Mouse (Mus musculus): ENCODE results near the gene Inip.

Gene Inip

DNA sequence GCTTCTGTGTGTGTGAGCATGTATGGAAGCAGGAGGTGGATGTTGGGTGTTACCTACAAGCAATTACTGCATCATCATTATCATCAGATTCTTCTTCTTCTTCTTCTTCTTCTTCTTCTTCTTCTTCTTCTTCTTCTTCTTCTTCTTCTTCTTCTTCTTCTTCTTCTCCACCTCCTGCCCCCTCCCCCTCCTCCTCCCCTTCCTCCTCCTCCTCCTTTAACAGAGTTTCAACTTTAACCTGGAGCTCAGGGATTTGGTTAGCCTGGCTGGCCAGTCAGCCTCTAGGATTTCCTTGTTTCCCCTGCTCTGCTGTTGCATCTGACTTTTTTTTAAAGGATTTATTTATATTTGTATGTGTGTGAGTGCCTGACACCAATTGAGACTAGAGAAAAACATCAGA, at the start of gene Inip:
Gene Inip, minus strand, starts transcription at position 101 of the 400 bp plus-strand sequence.
- DNase-seq: no peak

GRCm38 (mm10) chr4:59850181-59850580, 48.8 kb upstream of the Inip start:
- DNase-seq: peak; percentile 76

- DNase-seq: no peak
Measured at GRCm38 (mm10) chr4:59847447-59847846, 46.1 kb upstream of the Inip start.

GRCm38 (mm10) chr4:59845245-59845637, 43.9 kb upstream of the Inip start:
- no peak for DNase-seq

DNA sequence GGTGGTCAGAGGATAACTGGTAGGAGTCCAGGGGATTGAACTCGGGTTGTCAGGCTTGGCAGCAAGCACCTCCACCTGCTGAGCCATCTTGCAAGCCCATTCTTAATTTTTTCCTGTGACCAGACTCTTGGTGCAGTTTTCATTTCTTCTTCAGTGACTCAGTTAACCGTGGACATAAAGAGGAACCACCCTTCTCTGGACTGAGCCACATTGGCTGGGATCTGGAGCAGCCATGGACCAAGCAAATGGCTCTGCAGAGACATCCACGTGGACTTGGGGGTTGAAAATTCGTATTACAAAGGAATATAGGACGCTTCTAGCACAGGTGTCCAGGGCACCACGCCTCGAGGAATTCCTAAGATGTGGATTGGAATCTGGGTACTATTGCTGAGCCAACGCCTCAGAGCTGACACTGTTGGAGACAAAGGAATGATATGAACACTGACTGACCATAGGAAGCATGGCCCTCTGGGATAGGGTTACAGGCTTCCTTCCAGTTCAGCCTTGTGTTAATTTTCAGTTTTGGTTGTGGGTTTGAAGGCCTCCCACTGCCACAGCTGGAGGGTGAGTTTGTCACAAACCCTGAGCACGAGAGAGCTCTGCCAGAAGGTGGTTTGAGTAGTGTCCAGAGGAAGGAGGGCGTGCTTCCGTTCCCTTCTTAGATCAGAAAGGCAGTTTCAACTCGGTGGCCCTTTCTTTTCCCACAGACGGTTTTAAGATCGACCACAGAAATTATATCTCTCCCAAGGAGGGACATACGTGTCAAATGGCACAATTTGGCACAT, 43.3 kb upstream of the Inip start:
- peak; percentile 11 for DNase-seq

DNA sequence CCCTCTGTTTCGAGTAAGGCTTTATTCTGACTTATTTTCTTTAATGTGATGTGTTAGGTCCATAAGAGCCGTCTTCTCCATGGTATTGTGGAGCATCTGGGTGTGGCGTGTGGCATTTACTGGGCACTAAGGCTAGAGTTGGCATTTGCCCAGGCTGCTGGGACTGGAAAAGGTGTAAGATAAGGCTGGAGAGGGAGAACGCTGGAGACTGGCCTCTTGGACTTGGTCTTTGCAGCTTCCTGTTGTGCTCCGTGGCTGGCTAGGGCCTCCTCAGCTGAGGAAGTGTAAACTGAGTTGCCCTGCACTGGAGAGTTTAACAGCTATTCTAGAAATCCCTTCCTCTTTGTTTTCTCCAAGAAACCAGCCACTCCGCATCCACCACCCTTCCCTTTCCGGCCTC, 36.3 kb upstream of the Inip start:
- peak; percentile 10 for DNase-seq

GRCm38 (mm10) chr4:59832810-59833209, 31.4 kb upstream of the Inip start:
- no peak for DNase-seq

- DNase-seq: no peak
Measured at GRCm38 (mm10) chr4:59831038-59831437, 29.6 kb upstream of the Inip start.

DNA sequence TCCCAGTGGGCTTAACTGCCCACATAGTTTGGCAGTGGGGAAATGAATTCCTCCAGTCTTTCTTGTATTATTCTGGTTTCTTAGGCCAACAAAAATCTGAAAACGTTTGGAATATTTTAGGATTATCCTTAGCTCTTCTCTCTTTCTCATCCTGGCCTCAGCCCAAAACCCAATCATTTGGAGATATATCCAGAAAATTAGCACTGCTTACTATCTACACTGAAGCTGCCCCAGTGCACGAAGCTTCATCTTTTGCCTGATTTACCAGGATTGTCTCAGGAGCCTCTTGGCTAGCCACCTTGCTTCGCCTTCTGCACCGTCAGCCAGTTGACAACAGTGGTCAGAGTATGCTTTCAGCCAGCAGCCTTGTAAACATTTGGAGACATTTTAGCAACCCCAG, 27.7 kb upstream of the Inip start:
- DNase-seq: no peak

DNA sequence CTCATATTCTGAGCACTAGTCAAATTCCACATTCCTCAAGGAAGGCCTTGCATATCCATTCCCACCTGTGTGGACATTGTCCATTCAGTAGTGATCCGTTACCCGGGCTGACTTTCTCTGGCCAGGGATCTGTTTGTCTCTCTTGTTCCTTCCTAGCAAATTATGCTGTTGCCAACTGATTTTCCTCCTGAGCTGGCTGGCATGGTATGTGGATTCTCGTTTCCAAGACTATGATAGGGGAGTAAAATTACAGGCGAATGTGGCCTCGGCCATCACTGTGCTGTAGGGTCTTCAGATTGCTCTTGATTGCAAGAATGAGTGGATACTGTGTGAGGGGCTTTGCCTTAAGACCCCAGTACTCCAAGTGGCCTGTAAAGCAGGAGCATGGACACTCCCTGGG, 25.0 kb upstream of the Inip start:
- DNase-seq: no peak

GRCm38 (mm10) chr4:59825634-59826033, 24.2 kb upstream of the Inip start:
- DNase-seq: peak; percentile 51

DNA sequence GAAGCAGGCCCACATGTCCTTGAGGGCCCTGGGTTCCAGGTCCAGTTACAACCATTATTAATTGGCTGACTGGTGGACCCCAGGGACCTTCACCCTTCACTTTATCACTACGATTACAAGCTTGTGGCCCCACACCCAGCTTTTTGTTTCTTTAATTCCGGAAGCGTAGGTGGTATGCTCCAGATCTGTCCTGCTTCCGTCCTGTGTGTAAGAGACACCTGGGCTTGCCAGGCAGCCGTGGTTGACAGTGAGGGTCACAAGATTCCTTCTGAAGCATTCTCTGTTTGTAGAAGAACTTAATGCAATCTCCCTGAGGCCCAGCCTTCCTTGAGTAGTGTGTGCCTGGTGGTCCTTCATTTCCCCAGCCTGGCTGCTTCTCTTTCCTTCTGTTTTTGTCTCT, 23.5 kb upstream of the Inip start:
- DNase-seq: no peak

- DNase-seq: peak; percentile 20
Measured at GRCm38 (mm10) chr4:59823470-59823869, 22.1 kb upstream of the Inip start.

- DNase-seq: no peak
Measured at GRCm38 (mm10) chr4:59822119-59822518, 20.7 kb upstream of the Inip start.

GRCm38 (mm10) chr4:59821516-59821915, 20.1 kb upstream of the Inip start:
- no peak for DNase-seq

DNA sequence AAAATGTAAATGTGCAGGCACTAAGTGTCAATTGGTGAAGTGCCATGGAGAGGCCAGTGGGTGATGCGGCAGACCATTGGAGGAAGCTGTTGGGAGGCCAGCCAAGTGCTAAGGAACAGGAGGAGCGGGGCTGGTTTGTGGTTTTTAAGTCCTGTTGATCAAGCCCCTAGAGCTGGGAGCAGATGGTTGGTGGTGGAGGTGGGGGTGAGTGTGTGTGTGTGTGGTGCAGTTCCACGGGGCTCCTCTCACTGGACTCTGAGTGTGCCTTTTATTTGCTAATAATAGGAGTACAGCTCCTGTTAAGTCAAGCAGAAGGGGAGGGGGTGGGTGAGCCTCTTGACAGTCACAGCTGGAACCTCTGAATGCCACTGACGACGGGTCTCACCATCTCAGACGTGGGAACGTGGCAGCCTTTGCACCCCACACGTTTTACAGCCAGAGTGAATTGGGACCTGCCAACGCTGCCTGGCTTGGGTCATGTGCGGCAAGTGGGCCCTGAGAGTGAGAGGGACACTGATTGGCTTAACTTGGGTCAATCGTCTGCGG, 18.2 kb upstream of the Inip start:
- DNase-seq: peak; percentile 15

GRCm38 (mm10) chr4:59819054-59819472, 17.7 kb upstream of the Inip start:
- DNase-seq: no peak

DNA sequence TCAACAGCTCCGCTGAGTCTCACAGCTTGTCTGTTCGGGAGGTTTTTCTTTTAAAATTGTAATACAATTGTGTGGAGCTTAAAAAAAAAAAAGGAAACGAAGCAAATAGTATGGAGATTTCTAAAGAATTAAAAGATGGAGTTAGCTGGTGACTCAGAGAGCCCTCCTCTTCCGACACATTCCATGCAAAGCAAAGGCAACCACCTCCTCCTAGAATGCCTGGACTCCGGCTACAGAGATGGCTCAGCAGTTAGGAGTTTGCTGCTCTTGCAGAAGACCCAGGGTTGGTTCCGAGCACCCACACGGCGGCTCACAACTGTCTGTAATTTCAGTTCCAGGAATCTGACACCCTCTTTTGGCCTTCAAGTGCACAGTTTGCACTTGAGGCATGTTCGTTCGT, 17.1 kb upstream of the Inip start:
- no peak for DNase-seq

DNA sequence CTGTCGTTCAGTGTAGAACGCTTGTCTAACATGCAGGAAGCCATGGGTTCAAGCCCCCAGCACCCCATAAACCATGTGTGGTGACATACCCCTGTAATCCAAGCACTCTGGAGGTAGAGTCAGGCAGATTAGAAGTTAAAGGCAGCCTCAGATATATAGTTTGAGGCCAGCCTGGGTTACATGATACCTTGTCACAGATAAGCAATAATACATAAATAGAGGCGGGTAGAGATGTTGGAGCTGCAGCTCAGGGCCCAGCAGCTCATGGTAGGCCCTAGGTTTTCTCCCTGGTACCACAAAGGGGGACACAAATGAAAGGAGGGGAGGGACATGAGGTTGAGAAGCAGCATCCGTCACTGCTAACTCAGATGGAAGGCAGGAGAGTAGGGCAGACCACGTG, 16.4 kb upstream of the Inip start:
- DNase-seq: no peak

DNA sequence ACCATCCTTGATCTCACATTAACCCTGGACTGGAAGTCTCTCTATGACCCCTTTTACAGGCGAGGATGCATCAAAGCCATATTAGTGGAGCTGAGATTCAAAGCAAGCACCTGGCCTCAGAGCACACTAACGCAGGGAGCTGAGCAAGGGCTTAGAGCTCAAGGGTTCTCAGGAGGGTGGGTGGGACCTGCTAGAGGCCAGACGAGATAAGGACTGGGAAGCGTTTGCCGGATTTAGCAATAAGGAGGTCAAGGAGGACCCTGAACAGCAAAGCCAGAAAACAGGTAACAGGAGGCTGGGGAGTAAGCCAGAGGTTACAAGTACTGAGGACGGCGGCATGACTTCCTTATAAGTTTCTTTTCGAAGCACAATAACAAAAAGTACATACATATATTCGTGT, 15.1 kb upstream of the Inip start:
- DNase-seq: no peak

DNA sequence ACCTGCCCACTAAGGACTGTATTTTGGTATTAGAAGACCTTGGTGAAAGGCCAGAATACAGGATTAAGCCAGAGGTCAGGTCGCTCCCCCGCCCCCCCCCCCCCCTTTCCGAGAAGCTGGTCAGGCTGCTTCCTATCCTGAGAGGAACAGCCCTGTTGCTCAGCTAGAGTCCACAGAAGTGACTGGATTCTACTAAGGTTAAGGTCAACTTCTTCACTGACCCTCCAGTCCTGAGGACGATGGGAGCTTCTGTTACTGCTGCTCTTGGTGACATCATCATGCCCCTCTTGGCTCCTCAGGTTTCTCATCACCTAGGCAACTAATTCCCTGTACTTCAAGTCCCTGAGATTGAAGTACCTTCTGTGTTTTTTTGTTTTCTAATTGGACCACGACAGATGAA, 14.6 kb upstream of the Inip start:
- DNase-seq: no peak

DNA sequence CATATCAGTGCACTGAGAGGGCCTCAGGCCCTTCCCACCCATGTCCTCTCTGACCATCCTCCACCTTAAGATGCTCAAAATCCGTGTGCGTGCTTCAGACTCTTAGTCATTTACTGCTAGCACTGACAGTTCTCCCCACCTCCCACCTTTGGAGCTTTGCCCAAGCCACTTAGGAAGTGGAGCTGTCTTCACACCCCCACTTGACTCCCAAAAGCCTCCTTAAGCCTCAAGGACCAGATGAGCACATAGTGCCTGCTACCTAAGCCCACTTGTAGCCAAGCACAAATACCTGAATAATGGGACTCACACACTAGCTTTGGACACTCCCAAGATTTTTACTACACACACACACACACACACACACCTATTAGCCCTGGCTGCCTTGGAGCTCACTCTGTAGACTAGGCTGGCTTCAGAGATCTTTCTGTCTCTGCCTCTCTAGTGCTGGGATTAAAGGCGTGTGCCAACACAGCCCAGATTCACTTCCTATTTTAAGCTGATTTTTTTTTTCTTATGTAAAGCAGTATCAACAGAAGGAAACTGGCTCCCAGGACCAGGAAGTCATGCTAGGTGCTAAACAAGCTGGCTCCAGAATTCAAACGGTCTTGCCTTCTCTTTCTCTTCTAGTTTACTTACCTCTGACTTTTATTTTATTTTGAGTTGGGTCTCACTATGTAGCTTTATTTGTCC, 13.9 kb upstream of the Inip start:
- no peak for DNase-seq

GRCm38 (mm10) chr4:59814094-59814493, 12.7 kb upstream of the Inip start:
- peak; percentile 10 for DNase-seq

DNA sequence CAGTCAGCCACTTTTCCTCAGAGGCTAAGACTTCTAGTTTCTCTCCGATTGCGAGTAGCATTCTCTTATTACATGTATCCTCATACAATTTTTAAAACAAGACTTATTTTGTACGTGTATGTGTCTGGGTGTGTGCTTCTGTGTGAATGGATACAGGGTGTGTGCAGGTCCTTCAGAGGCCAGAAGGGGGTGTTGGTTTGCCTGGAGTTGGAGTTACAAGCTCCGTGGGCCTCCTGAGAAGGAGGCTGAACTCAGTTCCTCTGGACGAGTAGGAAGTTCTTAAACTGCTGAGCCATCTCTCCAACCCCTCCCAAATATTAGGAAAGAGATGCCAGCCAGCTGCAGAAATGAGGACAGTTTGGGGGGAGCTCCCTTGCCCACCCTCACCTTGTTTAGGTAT, 7.0 kb upstream of the Inip start:
- no peak for DNase-seq
